Mouse (Mus musculus) stomach, embryonic 14.5 days (tissue): ENCODE data around the gene Crebrf. TPM values are rescaled to one million over a fixed set of nuclear protein-coding genes. Genes with fewer than 3 reads are reported as not detected.

Experiments
- ATAC-seq: fragments of 200-750 bp; cut with Nextera tagmentation; 2 replicates; pipeline ENCODE4 v1.8.0; 2017; ENCODE audit warnings: low read depth, moderate TSS enrichment; ENCODE audit not compliant: insufficient number of reproducible peaks, insufficient read depth, low FRiP score
- H3K27ac ChIP-seq: fragments of 300-500 bp; sonication (generic); 2 replicates; pipeline ENCODE4 v1.5.1; 2014; ENCODE audit warnings: mild to moderate bottlenecking, low read length, moderate library complexity, mixed read lengths
- H3K27me3 ChIP-seq: fragments of 300-500 bp; sonication (generic); 2 replicates; pipeline ENCODE4 v1.6.1; 2014; ENCODE audit warnings: low read length, control low read depth, mixed read lengths; ENCODE audit not compliant: control insufficient read depth, insufficient read depth
- H3K36me3 ChIP-seq: fragments of 300-500 bp; sonication (generic); 2 replicates; pipeline ENCODE4 v1.6.1; 2014; ENCODE audit warnings: mild to moderate bottlenecking, control low read depth, low read length, moderate library complexity, mixed read lengths; ENCODE audit not compliant: control insufficient read depth, insufficient read depth
- H3K4me1 ChIP-seq: fragments of 300-500 bp; sonication (generic); 2 replicates; pipeline ENCODE4 v1.6.1; 2014; ENCODE audit warnings: low read length, control low read depth, mixed read lengths; ENCODE audit not compliant: control insufficient read depth, insufficient read depth
- H3K4me2 ChIP-seq: fragments of 300-500 bp; sonication (generic); replicated peaks from 2 replicates; pipeline ENCODE4 v1.6.1; 2014; ENCODE audit warnings: low read depth, low read length, control low read depth
- H3K4me3 ChIP-seq: fragments of 300-500 bp; sonication (generic); 2 replicates; pipeline ENCODE4 v1.5.1; 2014; ENCODE audit warnings: low read depth, low read length, control low read depth
- H3K9ac ChIP-seq: fragments of 300-500 bp; sonication (generic); replicated peaks from 2 replicates; pipeline ENCODE4 v1.6.1; 2014; ENCODE audit warnings: low read depth, mild to moderate bottlenecking, control low read depth, low read length, moderate library complexity, mixed read lengths
- H3K9me3 ChIP-seq: fragments of 300-500 bp; sonication (generic); 2 replicates; pipeline ENCODE4 v1.6.1; 2016; ENCODE audit warnings: low read depth, low read length, control low read depth; ENCODE audit not compliant: control insufficient read depth
- WGBS: fragments of 180-500 bp; shearing (Covaris S2); extraction: QIAGEN DNeasy Blood & Tissue Kit; methylation state at CpG from one replicate; pipeline ENCODE4 v1.1.7; 2014; 5-methylcytosine and 5-hydroxymethylcytosine counted together
- polyA plus RNA-seq: library from polyadenylated mRNA; unstranded; fragments of >200 nt; fragmentation: Nextera tagmentation; extraction: Ambion mirVana; gene quantifications from 2 replicates; pipeline ENCODE4 v1.2.1, GENCODE M21; 2014

Crebrf gene
- polyA plus RNA-seq, 1 experiment from 2014 or later = 11.7 TPM

- H3K4me2 ChIP-seq = no peak overlapping the region
- no peaks in the 10 kb centered on the region for H3K9me3 ChIP-seq
- ATAC-seq = no peak
- H3K36me3 ChIP-seq = peaks cover 2% of the 10 kb centered on the region; the same call in 1 of the 2 replicates
- H3K4me1 ChIP-seq = no peaks in the 10 kb centered on the region
- 70% methylated on average over 6 of the region's 6 CpGs for WGBS
- H3K27ac ChIP-seq = no peak overlapping the region
- no peak overlapping the region for H3K4me3 ChIP-seq
- H3K27me3 ChIP-seq = no peaks in the 10 kb centered on the region
- H3K9ac ChIP-seq = no peak overlapping the region
These were observed 82.1 kb downstream of the Crebrf start for GRCm38 (mm10) chr17:26797379-26798128.

- no peak for ATAC-seq
- 82% methylated on average over 3 of the region's 3 CpGs for WGBS
These were observed 87.4 kb downstream of the Crebrf start for GRCm38 (mm10) chr17:26802886-26803285.

DNA sequence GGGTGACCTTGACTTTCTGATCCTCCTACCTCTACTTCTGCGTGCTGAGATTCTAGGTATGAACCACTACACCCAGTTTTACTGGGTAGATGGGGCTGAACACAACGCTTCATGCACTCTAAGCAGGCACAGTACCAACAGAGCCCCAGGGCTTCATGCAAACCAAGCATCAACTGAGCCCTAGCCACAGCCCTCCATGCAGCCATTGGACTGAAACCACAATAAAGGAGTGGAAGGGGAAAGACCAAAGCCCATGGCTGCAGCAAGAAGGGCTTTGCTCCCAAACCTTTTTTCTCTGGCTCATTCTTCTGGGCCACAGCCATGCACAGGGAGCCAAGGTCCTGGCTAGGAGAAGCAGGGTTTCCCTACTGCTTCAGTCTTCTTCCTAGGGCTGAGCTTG is 97.2 kb downstream of the Crebrf start:
- WGBS = 77% methylated on average over 2 of the region's 2 CpGs

More at GRCm38 (mm10) chr17:26802886-26803285, 87.4 kb downstream of the Crebrf start:
- Histone ChIP-seq H3K36me3 (no peaks in the 10 kb centered on the region), H3K4me2 (no peak overlapping the region), H3K4me1 (no peaks in the 10 kb centered on the region), H3K9ac (no peak overlapping the region), H3K4me3 (no peak overlapping the region), H3K27me3 (no peaks in the 10 kb centered on the region), H3K27ac (no peak overlapping the region), H3K9me3 (no peaks in the 10 kb centered on the region)

DNA sequence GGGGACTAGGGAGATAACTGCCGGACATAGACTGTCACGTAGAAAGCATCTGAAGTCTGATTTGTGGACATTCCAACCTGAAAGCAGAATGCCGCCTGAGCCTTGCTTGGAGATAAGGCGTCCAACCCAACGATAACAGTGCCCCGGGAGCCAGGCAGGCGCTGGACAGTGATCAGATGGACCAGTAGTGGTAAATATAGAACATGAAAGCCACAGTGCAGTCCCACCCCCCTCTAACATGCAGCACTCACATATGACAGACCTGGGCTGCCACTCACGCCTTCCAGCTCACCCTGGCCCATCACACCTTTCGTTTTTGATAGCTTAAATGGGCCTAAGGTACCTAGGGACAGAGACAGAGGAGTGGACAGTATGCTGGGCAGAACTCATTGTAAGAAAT is 98.0 kb downstream of the Crebrf start:
- ATAC-seq = no peak
- 58% methylated on average over 9 of the region's 9 CpGs for WGBS
- H3K9me3 ChIP-seq = no peaks in the 10 kb centered on the region

More for the DNA sequence above, 97.2 kb downstream of the Crebrf start:
- no peak overlapping the region for H3K9ac ChIP-seq
- no peaks in the 10 kb centered on the region for H3K4me1 ChIP-seq
- no peaks in the 10 kb centered on the region for H3K27me3 ChIP-seq
- H3K9me3 ChIP-seq = no peaks in the 10 kb centered on the region
- H3K27ac ChIP-seq = no peak overlapping the region
- H3K4me3 ChIP-seq = no peak overlapping the region
- ATAC-seq = no peak
- H3K4me2 ChIP-seq = no peak overlapping the region
- no peaks in the 10 kb centered on the region for H3K36me3 ChIP-seq

GRCm38 (mm10) chr17:26816810-26817209 is 101.4 kb downstream of the Crebrf start:
- no peak overlapping the region for H3K4me2 ChIP-seq

More for the DNA sequence above, 98.0 kb downstream of the Crebrf start:
- no peak overlapping the region for H3K27ac ChIP-seq
- no peak overlapping the region for H3K4me3 ChIP-seq
- H3K4me1 ChIP-seq = no peaks in the 10 kb centered on the region
- H3K36me3 ChIP-seq = no peaks in the 10 kb centered on the region
- H3K4me2 ChIP-seq = no peak overlapping the region
- H3K9ac ChIP-seq = no peak overlapping the region
- H3K27me3 ChIP-seq = no peaks in the 10 kb centered on the region

DNA sequence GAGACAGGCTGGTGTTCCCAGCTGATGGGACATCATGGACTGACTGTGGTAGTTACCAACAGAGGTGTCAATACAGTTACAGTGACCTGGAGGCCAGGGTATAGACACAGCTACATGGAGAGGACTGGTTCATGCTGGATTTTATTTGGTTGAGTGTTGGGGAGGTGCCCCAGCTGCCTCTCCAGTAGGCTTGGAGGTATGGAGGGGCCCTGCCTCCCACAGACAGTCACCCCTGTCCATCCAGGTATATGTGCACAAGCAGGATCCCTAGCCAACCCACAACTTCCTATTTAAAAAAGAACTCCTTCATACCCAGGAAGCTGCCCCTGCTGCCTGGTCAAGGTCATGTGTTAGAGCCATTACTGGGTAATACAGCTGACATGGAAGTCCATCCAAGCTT is 102.3 kb downstream of the Crebrf start:
- no peak for ATAC-seq
- no peaks in the 10 kb centered on the region for H3K4me1 ChIP-seq
- no peaks in the 10 kb centered on the region for H3K27me3 ChIP-seq
- H3K4me2 ChIP-seq = no peak overlapping the region
- H3K9me3 ChIP-seq = no peaks in the 10 kb centered on the region
- no peak overlapping the region for H3K4me3 ChIP-seq
- no peak overlapping the region for H3K27ac ChIP-seq
- H3K36me3 ChIP-seq = no peaks in the 10 kb centered on the region
- no peak overlapping the region for H3K9ac ChIP-seq

More at GRCm38 (mm10) chr17:26816810-26817209, 101.4 kb downstream of the Crebrf start:
- no peak overlapping the region for H3K4me3 ChIP-seq
- no peaks in the 10 kb centered on the region for H3K4me1 ChIP-seq
- no peaks in the 10 kb centered on the region for H3K9me3 ChIP-seq
- no peaks in the 10 kb centered on the region for H3K27me3 ChIP-seq
- H3K9ac ChIP-seq = no peak overlapping the region
- ATAC-seq = no peak
- WGBS = 77% methylated on average over 6 of the region's 6 CpGs
- no peak overlapping the region for H3K27ac ChIP-seq
- no peaks in the 10 kb centered on the region for H3K36me3 ChIP-seq

DNA sequence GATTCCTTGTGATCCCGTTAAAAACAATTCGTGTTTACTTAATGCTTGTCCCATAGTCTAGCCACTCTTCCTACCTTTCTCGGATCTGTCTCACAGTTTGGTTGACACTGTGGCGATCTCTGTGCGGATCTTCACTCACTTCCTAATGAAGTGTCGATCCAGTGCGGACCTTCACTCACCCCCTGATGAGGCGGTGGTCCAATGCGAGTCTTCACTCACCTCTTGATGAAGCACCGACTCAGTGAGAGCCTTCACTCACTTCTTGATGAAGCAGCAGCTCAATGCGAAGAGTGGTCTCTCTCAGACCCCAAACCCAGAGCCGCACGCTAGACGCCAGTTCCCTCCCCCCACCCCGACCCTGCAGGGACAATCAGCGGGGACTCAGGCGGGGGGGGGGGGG is 110.7 kb downstream of the Crebrf start:
- H3K9ac ChIP-seq = no peak overlapping the region
- H3K4me1 ChIP-seq = no peaks in the 10 kb centered on the region
- H3K27ac ChIP-seq = no peak overlapping the region
- no peak for ATAC-seq
- no peak overlapping the region for H3K4me3 ChIP-seq
- 71% methylated on average over 15 of the region's 17 CpGs for WGBS
- no peak overlapping the region for H3K4me2 ChIP-seq
- no peaks in the 10 kb centered on the region for H3K9me3 ChIP-seq
- no peaks in the 10 kb centered on the region for H3K36me3 ChIP-seq
- no peaks in the 10 kb centered on the region for H3K27me3 ChIP-seq
